Mouse (Mus musculus): ENCODE results near the gene Defb29.

Defb29 gene

GRCm38 (mm10) chr2:152500863-152501229 is 39.1 kb downstream of the Defb29 start:
- no peak for DNase-seq (ENCODE audit: low spot score)

- DNase-seq (ENCODE audit: low spot score): no peak
Observed at GRCm38 (mm10) chr2:152500204-152500862, 39.6 kb downstream of the Defb29 start.

- DNase-seq (ENCODE audit: low spot score): no peak
Observed at GRCm38 (mm10) chr2:152498020-152498419, 41.9 kb downstream of the Defb29 start.

- DNase-seq (ENCODE audit: low spot score): no peak
Observed at GRCm38 (mm10) chr2:152493151-152493550, 46.7 kb downstream of the Defb29 start.

GRCm38 (mm10) chr2:152490038-152490437 is 49.9 kb downstream of the Defb29 start, which contains the start of gene Defb22:
Defb22 (minus strand) TSS chr2:152490138.
- DNase-seq (ENCODE audit: low spot score): no peak

Measured in MN1 (cell line).